Mouse (Mus musculus) cerebellum, adult 11 months (tissue): ENCODE measurements around the gene Abca14.
"Not testable (repeated sequence)": the region's sequence is repeated elsewhere in the genome, so short reads cannot be mapped to it uniquely, and the experiment has no call there.

Source experiments
- DNase-seq: peaks from one replicate; pipeline ENCODE4 v3.0.0; 2022

Abca14 gene

GRCm38 (mm10) chr7:120205989-120206388, 2.2 kb downstream of the Abca14 start:
- DNase-seq = no peak

GRCm38 (mm10) chr7:120228541-120228940, 24.8 kb downstream of the Abca14 start:
- no peak for DNase-seq

- no peak for DNase-seq
These were observed 37.3 kb downstream of the Abca14 start for GRCm38 (mm10) chr7:120241092-120241491.

GRCm38 (mm10) chr7:120271135-120271991, 67.6 kb downstream of the Abca14 start:
- no peak for DNase-seq

GRCm38 (mm10) chr7:120272110-120272509, 68.3 kb downstream of the Abca14 start:
- DNase-seq = no peak

- no peak for DNase-seq
These were observed 81.5 kb downstream of the Abca14 start for GRCm38 (mm10) chr7:120285286-120285685.

- peak; percentile 16 for DNase-seq
These were observed 112.3 kb downstream of the Abca14 start for GRCm38 (mm10) chr7:120316086-120316485.

GRCm38 (mm10) chr7:120322963-120323362, 119.2 kb downstream of the Abca14 start:
- DNase-seq = no peak

GRCm38 (mm10) chr7:120325911-120326310, 122.2 kb downstream of the Abca14 start:
- not testable (repeated sequence) for DNase-seq

- peak; percentile 12 for DNase-seq
These were observed 123.7 kb downstream of the Abca14 start for GRCm38 (mm10) chr7:120327220-120328073.

GRCm38 (mm10) chr7:120328087-120328793, 124.5 kb downstream of the Abca14 start, which contains the start of gene Abca15:
Gene Abca15, plus strand, starts transcription at chr7:120328670.
- peak; percentile 20 for DNase-seq

- no peak for DNase-seq
These were observed 157.4 kb downstream of the Abca14 start for GRCm38 (mm10) chr7:120361159-120361558.
